Mouse (Mus musculus): ENCODE results near the gene Dnajc12. TPM values are rescaled to one million over a fixed set of nuclear protein-coding genes. Genes with fewer than 3 reads are reported as not detected.
"Not testable (repeated sequence)": the region's sequence is repeated elsewhere in the genome, so short reads cannot be mapped to it uniquely, and the experiment has no call there.

Dnajc12 gene
- polyA plus RNA-seq, 1 experiment from 2014 or later, result 22.8 TPM

GRCm38 (mm10) chr10:63432887-63433286, 50.6 kb downstream of the Dnajc12 start:
- no peaks in the 10 kb centered on the region for H3K27me3 ChIP-seq (replicated peaks; ENCODE audit: control insufficient read depth, insufficient read depth, low read length)
- no peak for ATAC-seq
- WGBS, result 83% methylated on average over 2 of the region's 2 CpGs
- H3K9ac ChIP-seq (ENCODE audit: low read depth, low read length), result no peak overlapping the region
- H3K9me3 ChIP-seq (ENCODE audit: control insufficient read depth, low read length), result no peaks in the 10 kb centered on the region
- H3K27ac ChIP-seq (ENCODE audit: low read depth, low read length), result no peak overlapping the region
- H3K4me3 ChIP-seq (ENCODE audit: low read length), result no peak overlapping the region
- no peaks in the 10 kb centered on the region for H3K36me3 ChIP-seq (ENCODE audit: control insufficient read depth, insufficient read depth, low read length)
- H3K4me1 ChIP-seq (ENCODE audit: control insufficient read depth, insufficient read depth, low read depth, low read length), result no peaks in the 10 kb centered on the region
- no peak overlapping the region for H3K4me2 ChIP-seq (ENCODE audit: low read length)

- no peak overlapping the region for H3K9ac ChIP-seq (ENCODE audit: low read depth, low read length)
- no peak for ATAC-seq
Measured at GRCm38 (mm10) chr10:63438736-63439262, 56.6 kb downstream of the Dnajc12 start.

GRCm38 (mm10) chr10:63439694-63440228, 57.5 kb downstream of the Dnajc12 start:
- Histone ChIP-seq H3K4me1 (ENCODE audit: control insufficient read depth, insufficient read depth, low read depth, low read length) (no peaks in the 10 kb centered on the region), H3K36me3 (ENCODE audit: control insufficient read depth, insufficient read depth, low read length) (no peaks in the 10 kb centered on the region), H3K27ac (ENCODE audit: low read depth, low read length) (no peak overlapping the region), H3K9ac (ENCODE audit: low read depth, low read length) (no peak overlapping the region), H3K27me3 (replicated peaks; ENCODE audit: control insufficient read depth, insufficient read depth, low read length) (no peaks in the 10 kb centered on the region), H3K4me2 (ENCODE audit: low read length) (no peak overlapping the region), H3K4me3 (ENCODE audit: low read length) (no peak overlapping the region), H3K9me3 (ENCODE audit: control insufficient read depth, low read length) (no peaks in the 10 kb centered on the region)
- no peak for ATAC-seq
- 79% methylated on average over 7 of the region's 7 CpGs for WGBS

More at GRCm38 (mm10) chr10:63438736-63439262, 56.6 kb downstream of the Dnajc12 start:
- no peaks in the 10 kb centered on the region for H3K4me1 ChIP-seq (ENCODE audit: control insufficient read depth, insufficient read depth, low read depth, low read length)
- no peak overlapping the region for H3K4me3 ChIP-seq (ENCODE audit: low read length)
- no peak overlapping the region for H3K4me2 ChIP-seq (ENCODE audit: low read length)
- H3K36me3 ChIP-seq (ENCODE audit: control insufficient read depth, insufficient read depth, low read length), result no peaks in the 10 kb centered on the region
- no peaks in the 10 kb centered on the region for H3K27me3 ChIP-seq (replicated peaks; ENCODE audit: control insufficient read depth, insufficient read depth, low read length)
- H3K27ac ChIP-seq (ENCODE audit: low read depth, low read length), result no peak overlapping the region
- no peaks in the 10 kb centered on the region for H3K9me3 ChIP-seq (ENCODE audit: control insufficient read depth, low read length)

GRCm38 (mm10) chr10:63444602-63445387, 62.6 kb downstream of the Dnajc12 start:
- not testable (repeated sequence) for H3K4me1 ChIP-seq (ENCODE audit: control insufficient read depth, insufficient read depth, low read depth, low read length); H3K27me3 ChIP-seq (replicated peaks; ENCODE audit: control insufficient read depth, insufficient read depth, low read length); H3K9me3 ChIP-seq (ENCODE audit: control insufficient read depth, low read length); H3K9ac ChIP-seq (ENCODE audit: low read depth, low read length); H3K27ac ChIP-seq (ENCODE audit: low read depth, low read length); H3K36me3 ChIP-seq (ENCODE audit: control insufficient read depth, insufficient read depth, low read length); ATAC-seq; H3K4me2 ChIP-seq (ENCODE audit: low read length); H3K4me3 ChIP-seq (ENCODE audit: low read length)
- 93% methylated on average over 13 of the region's 13 CpGs for WGBS

GRCm38 (mm10) chr10:63453926-63454325, 71.7 kb downstream of the Dnajc12 start:
- Histone ChIP-seq H3K36me3 (ENCODE audit: control insufficient read depth, insufficient read depth, low read length) (no peaks in the 10 kb centered on the region), H3K9me3 (ENCODE audit: control insufficient read depth, low read length) (no peaks in the 10 kb centered on the region), H3K4me2 (ENCODE audit: low read length) (no peak overlapping the region), H3K27ac (ENCODE audit: low read depth, low read length) (no peak overlapping the region), H3K9ac (ENCODE audit: low read depth, low read length) (no peak overlapping the region), H3K4me3 (ENCODE audit: low read length) (no peak overlapping the region), H3K4me1 (ENCODE audit: control insufficient read depth, insufficient read depth, low read depth, low read length) (no peaks in the 10 kb centered on the region; the same call in 1 of the 2 replicates), H3K27me3 (replicated peaks; ENCODE audit: control insufficient read depth, insufficient read depth, low read length) (no peaks in the 10 kb centered on the region)
- 94% methylated on average over 4 of the region's 4 CpGs for WGBS
- no peak for ATAC-seq

GRCm38 (mm10) chr10:63455110-63455878, 73.1 kb downstream of the Dnajc12 start:
- Histone ChIP-seq H3K9me3 (ENCODE audit: control insufficient read depth, low read length) (no peaks in the 10 kb centered on the region), H3K27me3 (replicated peaks; ENCODE audit: control insufficient read depth, insufficient read depth, low read length) (no peaks in the 10 kb centered on the region), H3K4me2 (ENCODE audit: low read length) (no peak overlapping the region), H3K27ac (ENCODE audit: low read depth, low read length) (0 out of 2 replicates have a peak overlapping the region, but pooled peaks have one; percentile 23), H3K4me3 (ENCODE audit: low read length) (no peak overlapping the region), H3K9ac (ENCODE audit: low read depth, low read length) (no peak overlapping the region), H3K36me3 (ENCODE audit: control insufficient read depth, insufficient read depth, low read length) (no peaks in the 10 kb centered on the region), H3K4me1 (ENCODE audit: control insufficient read depth, insufficient read depth, low read depth, low read length) (no peaks in the 10 kb centered on the region; the same call in 1 of the 2 replicates)
- peak; percentile 83 for ATAC-seq
- 34% methylated on average over 8 of the region's 8 CpGs for WGBS

- Histone ChIP-seq H3K36me3 (ENCODE audit: control insufficient read depth, insufficient read depth, low read length) (no peaks in the 10 kb centered on the region), H3K9me3 (ENCODE audit: control insufficient read depth, low read length) (no peaks in the 10 kb centered on the region), H3K4me3 (ENCODE audit: low read length) (no peak overlapping the region), H3K27me3 (replicated peaks; ENCODE audit: control insufficient read depth, insufficient read depth, low read length) (no peaks in the 10 kb centered on the region), H3K4me2 (ENCODE audit: low read length) (no peak overlapping the region), H3K9ac (ENCODE audit: low read depth, low read length) (no peak overlapping the region), H3K27ac (ENCODE audit: low read depth, low read length) (no peak overlapping the region), H3K4me1 (ENCODE audit: control insufficient read depth, insufficient read depth, low read depth, low read length) (no peaks in the 10 kb centered on the region; the same call in 1 of the 2 replicates)
- WGBS, result 79% methylated on average over 17 of the region's 17 CpGs
- ATAC-seq, result no peak
Measured at GRCm38 (mm10) chr10:63457292-63458128, 75.3 kb downstream of the Dnajc12 start.

Measured in hindbrain, embryonic 16.5 days (tissue).